In the genomic region with DNA sequence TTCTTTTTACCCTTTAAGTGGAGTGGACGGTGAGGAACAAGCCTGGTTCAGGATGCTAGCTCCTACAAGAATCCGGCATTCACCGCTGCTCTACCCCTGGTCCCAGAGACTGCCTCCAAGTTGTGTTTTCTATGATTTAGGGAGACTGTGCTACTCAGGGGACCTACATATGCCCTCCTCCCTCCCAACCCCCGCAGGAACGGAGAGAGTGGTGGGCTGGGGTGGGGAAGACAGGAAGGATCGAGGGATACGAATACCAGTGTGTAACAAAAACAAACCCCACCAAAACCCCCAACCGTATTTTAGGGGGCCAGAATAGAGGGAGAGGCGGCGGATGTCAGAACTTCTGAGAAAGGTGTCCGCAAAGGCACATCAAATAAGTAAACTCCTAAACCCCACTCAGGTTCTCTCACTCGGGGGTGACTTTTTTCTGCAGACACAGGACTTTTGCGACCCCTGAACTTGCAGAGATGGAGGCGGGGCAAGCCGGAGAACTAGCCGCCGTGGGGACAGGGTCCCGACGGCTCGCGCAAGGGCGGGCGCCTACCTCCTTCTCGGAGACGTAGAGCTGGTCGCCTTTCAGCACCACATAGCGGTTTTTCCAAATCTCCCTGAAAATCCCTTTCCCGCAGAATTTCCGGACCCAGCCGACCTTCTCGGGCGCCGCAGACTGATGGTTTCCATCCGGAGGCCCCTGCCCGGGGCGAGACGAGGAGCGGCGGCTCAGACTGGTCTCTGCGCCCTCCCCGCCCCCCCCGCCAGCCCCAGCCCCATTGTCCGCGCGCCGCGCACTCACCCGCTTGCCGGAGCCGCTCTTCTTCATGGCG, we compare ENCODE assay signal across 8 mouse cellular contexts. TPM values are rescaled to one million over a fixed set of nuclear protein-coding genes. Genes with fewer than 3 reads are reported as not detected.
A peak's percentile ranks its signal among the peaks of the same experiment; 100 is the strongest.
DNase-seq lines count a peak whose midpoint lies in the region; ATAC-seq lines count a peak whose summit lies in the region.

No protein-coding gene starts in this region.

- H3K9ac ChIP-seq in forebrain, embryonic 13.5 days = peak overlapping the region; percentile 99
- peak overlapping the region; percentile 80 for H3K9ac ChIP-seq in kidney, embryonic 15.5 days
- H3K9ac ChIP-seq in midbrain, embryonic 13.5 days (replicated peaks) = peak overlapping the region; percentile 89

- H3K27me3 ChIP-seq in forebrain, embryonic 13.5 days = no peaks in the 10 kb centered on the region
- H3K27me3 ChIP-seq in kidney, embryonic 15.5 days = no peaks in the 10 kb centered on the region
- no peaks in the 10 kb centered on the region for H3K27me3 ChIP-seq in midbrain, embryonic 13.5 days

- H3K4me2 ChIP-seq in forebrain, embryonic 13.5 days = peak overlapping the region; percentile 97
- H3K4me2 ChIP-seq in kidney, embryonic 15.5 days = peak overlapping the region; percentile 83
- H3K4me2 ChIP-seq in midbrain, embryonic 13.5 days (replicated peaks) = peak overlapping the region; percentile 88

- under 1% methylated on average over 49 of the region's 51 CpGs for WGBS in forebrain, embryonic 13.5 days
- under 1% methylated on average over 49 of the region's 51 CpGs for WGBS in kidney, embryonic 15.5 days
- 0% methylated on average over 51 of the region's 51 CpGs for WGBS in midbrain, embryonic 13.5 days

- DNase-seq in adrenal gland, adult (ENCODE audit: inconsistent age in 2 of 2, low spot score in 1 of 2) = peak; percentile 46 to 79
- no peak for DNase-seq in adrenal gland, adult 2 months
- DNase-seq in spleen, adult 18-20 months = peak; percentile 43 to 60
- DNase-seq in spleen, postnatal 14 days (ENCODE audit: low spot score in 2 of 2) = no peak
- peak; percentile 56 for DNase-seq in yolk sac, embryonic 10.5 days (ENCODE audit: low spot score)

- ATAC-seq in forebrain, embryonic 13.5 days = peak; percentile 80
- peak; percentile 57 for ATAC-seq in kidney, embryonic 15.5 days (replicated peaks; ENCODE audit: low FRiP score)
- peak; percentile 77 for ATAC-seq in midbrain, embryonic 13.5 days

- H3K4me3 ChIP-seq in forebrain, embryonic 13.5 days = peak overlapping the region; percentile 85
- peak overlapping the region; percentile 80 for H3K4me3 ChIP-seq in kidney, embryonic 15.5 days (replicated peaks)
- peak overlapping the region; percentile 86 for H3K4me3 ChIP-seq in midbrain, embryonic 13.5 days (replicated peaks)

- peaks cover 31% of the 10 kb centered on the region for H3K36me3 ChIP-seq in forebrain, embryonic 13.5 days (ENCODE audit: poor library complexity, severe bottlenecking)
- H3K36me3 ChIP-seq in kidney, embryonic 15.5 days = peaks cover 27% of the 10 kb centered on the region
- peaks cover 30% of the 10 kb centered on the region for H3K36me3 ChIP-seq in midbrain, embryonic 13.5 days

- no peaks in the 10 kb centered on the region for H3K9me3 ChIP-seq in forebrain, embryonic 13.5 days (replicated peaks)
- no peaks in the 10 kb centered on the region for H3K9me3 ChIP-seq in kidney, embryonic 15.5 days (replicated peaks)
- no peaks in the 10 kb centered on the region for H3K9me3 ChIP-seq in midbrain, embryonic 13.5 days

- peaks cover 48% of the 10 kb centered on the region for H3K4me1 ChIP-seq in forebrain, embryonic 13.5 days
- peaks cover 60% of the 10 kb centered on the region for H3K4me1 ChIP-seq in kidney, embryonic 15.5 days
- H3K4me1 ChIP-seq in midbrain, embryonic 13.5 days (replicated peaks) = peaks cover 61% of the 10 kb centered on the region

- H3K27ac ChIP-seq in forebrain, embryonic 13.5 days = peak overlapping the region; percentile 99
- H3K27ac ChIP-seq in kidney, embryonic 15.5 days = peak overlapping the region; percentile 98
- H3K27ac ChIP-seq in midbrain, embryonic 13.5 days = peak overlapping the region; percentile 99

RNA-seq across cellular contexts. Expression of a gene that starts 0.6 kb away (rescaled TPM):
- 10 to 100 TPM; 12.9 to 24.7 TPM for total RNA-seq in adrenal gland, adult 2 months (2021)
- 13.8 and 14.0 TPM in 2 replicates for polyA plus RNA-seq in adrenal gland, adult 2 months (2012; rRNA removed)
- 80.4 and 85.1 TPM in 2 replicates for polyA plus RNA-seq in forebrain, embryonic 13.5 days (2015; fragmentation: Nextera tagmentation; extraction: Ambion mirVana)
- 43.5 and 44.2 TPM in 2 replicates for polyA plus RNA-seq in kidney, embryonic 15.5 days (2015; fragmentation: Nextera tagmentation; extraction: Ambion mirVana)
- 61.2 and 77.0 TPM in 2 replicates for polyA plus RNA-seq in midbrain, embryonic 13.5 days (2015; fragmentation: Nextera tagmentation; extraction: Ambion mirVana)

Comparison
In these comparisons a context has a peak if more than half of its experiments do, and no peak if none do; other contexts are left out.
1. DNase-seq: peak in adrenal gland, adult (2 of 2), spleen, adult 18-20 months (2 of 2) and yolk sac, embryonic 10.5 days (single experiment); none in adrenal gland, adult 2 months (single experiment) and spleen, postnatal 14 days (0 of 2).
2. Peak in every context shown above with its lines, with median percentiles within 50 percentile points of each other: ATAC-seq, H3K27ac ChIP-seq, H3K4me2 ChIP-seq, H3K4me3 ChIP-seq and H3K9ac ChIP-seq.